Mouse (Mus musculus) left cerebral cortex, adult 11 months (tissue): ENCODE measurements around the gene Sarnp.
A peak's percentile ranks its signal among the peaks of the same experiment; 100 is the strongest.

Source experiments
- DNase-seq: peaks from one replicate; pipeline ENCODE4 v3.0.0; 2022; ENCODE audit warnings: low spot score

Gene Sarnp

DNA sequence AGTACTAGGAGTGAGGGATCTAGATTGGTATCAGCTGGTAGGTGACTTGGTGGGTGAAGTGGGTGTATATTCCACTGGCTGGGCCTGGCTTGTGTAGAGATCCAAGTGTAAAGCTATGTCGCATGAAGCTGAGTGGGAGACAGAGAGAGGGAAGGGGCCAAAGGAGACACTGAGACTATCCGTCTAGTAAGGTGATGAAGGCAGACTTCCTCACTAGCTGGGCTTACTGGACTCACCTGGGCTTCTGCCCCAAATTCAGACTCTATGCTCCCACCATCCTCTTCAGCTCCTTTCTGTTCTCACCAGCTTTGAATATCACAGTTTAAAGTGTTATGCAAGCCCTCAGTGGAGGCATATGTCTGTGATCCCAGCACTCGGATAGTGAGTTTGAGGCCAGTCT is 99.5 kb downstream of the Sarnp start:
- DNase-seq = no peak

DNA sequence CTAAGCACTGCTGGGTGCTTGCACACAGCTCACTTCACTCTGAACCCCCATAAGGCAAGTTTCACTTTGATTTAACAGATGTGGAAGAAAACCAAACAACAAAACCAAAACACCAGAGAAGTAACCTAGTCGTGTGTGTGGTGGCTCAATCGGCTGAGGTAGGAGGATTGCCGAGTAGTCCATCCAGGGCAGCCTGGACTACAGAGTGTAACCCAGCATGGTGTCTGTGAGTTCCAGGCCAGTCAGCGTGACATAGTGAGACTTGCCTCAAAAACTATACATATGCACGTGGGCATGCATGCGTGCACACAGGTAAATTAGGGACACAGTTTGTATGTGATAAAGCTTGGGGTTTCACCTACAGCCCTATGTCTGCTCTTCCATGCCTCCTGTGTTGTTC is 100.3 kb downstream of the Sarnp start:
- DNase-seq = no peak

DNA sequence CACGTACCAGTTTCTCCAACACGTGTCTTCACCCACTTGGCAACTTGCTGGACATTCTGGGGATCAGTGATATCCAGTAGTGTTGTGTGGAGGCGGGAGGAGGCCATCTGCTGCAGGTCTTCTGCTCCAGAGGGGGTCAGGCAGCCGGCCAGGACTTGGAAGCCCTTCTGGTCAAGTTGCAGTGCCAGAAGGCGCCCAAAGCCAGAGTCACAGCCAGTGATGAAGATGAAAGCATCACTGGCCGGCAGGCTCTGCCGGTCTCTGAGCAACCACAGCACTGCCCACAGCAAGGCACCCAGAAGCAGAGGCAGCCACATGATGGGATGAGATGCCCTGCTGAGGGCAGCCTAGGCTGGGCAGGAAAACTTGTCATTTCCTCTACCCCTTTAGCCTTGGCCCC is 101.1 kb downstream of the Sarnp start:
- no peak for DNase-seq

DNA sequence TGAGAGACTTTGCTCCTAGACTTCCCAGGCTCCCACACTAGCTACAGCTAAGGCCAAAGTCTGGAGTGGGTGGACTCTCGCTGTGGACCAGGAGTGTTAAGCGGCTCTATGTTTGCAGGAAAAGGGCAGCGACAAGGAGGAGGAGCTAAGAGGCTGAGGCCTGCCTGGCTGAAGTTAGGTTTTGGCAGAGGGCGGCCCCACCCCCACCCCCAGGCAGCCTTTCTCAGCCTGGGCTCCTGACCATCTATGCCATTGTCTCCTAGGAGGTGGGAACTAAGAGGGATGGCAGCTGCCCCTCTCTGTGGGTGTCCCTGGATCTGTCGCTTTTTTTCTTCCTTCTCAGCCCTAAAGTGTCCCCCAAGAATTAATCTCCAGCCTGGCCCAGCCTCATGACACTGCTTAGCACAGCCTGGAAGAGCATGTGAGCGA is 102.1 kb downstream of the Sarnp start:
- no peak for DNase-seq

DNA sequence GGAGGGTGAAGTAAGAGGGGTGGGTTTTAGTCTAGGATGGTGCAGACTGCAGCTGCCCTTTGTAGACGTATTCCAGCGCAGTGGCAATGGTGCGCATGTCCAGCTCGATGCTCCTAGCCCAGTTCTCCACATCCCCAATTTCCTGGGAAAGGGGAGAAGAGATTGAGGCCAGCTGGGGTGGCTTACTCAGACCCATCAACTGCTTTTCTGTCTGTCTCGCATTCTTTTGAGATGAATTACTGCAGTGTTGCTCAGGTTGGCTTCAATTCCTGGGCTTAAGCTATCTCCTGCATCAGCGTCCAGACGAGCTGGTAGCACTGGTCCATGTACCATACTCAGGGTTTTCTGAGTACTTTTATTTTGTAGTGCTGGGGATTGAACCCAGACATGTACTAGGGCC is 102.8 kb downstream of the Sarnp start:
- no peak for DNase-seq

DNA sequence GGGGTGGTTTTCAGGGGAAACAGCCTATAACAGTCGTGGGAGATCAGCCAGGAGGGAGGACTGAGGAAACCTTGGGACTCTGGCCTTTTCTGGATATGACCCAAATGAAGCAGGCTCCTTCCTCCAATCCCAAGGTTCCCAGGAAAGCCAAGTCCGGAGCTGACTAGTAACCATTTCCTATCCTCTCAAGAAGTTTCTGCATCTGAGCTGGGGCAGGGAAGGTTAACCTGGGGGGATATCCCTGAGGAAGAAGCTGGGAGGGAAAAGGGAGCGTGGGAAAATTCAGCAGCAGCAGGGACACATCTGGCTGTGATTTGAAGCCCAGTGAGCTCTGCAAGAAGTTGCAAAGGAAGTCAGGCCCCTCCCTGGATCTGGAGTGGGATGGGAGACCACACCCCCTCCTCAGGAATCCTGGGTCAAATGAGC is 103.6 kb downstream of the Sarnp start:
- no peak for DNase-seq

DNA sequence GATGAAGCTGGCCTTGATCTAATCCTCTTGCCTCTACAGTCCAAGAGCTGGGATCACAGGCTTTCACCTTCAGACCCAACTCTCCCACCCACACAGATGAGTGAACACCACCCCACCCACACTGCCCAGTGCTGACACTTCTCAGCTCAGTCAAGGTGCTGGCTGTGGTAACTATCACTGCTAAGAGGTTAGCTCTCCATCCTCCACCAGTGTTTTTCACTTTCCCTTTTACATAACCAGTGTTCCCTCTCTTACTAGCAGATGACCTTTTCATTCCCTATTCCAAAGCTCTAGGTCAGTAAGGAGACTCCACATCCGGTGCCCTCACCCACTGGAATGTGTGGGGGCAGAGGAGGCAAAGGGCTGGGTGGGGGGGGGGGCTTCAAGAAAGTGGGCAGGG is 104.1 kb downstream of the Sarnp start:
- no peak for DNase-seq

DNA sequence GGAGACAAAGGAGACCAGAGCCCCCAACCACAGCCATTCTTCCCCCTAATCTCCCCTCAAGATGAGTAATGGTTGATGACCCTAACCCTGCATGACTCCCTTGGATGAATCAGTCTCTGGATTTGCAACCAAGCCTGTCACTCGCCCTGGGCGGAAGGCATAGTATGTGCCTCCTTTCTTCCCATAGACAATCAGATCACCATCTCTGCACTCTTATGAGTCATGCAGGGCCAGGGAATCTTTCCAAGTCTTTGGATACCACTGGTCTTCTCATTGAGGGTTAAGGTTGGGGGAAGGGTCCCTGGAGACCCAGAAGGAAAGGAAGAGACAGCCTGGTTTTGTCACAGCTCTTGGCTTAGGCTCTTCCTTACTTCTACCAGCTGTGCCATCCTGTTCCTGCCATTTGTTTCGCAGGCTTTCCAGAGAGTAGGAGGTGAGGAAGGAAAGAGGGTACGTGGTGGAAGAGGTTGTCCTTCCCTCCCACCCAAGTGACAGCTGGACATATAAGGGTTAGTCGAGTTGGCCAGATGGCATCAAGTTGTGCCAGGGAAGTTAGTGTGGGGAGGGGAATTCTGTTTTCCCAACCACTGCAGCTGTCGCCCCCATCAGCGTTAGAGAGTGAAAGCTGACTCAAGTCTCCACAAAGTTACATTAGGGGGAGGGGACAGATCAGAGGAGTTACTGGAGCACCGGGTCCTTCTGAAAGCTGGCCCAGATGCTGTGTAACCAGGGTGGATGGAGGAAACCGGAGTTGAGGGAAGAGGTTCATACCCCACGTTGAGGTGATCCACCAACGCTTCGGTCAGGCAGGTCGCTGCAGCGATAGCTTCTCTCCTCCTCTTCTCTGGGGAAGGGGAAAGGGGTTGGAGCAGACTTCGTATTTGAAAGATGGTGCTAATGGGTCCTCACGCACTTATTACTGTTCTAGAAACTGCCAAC is 105.0 kb downstream of the Sarnp start:
- no peak for DNase-seq

DNA sequence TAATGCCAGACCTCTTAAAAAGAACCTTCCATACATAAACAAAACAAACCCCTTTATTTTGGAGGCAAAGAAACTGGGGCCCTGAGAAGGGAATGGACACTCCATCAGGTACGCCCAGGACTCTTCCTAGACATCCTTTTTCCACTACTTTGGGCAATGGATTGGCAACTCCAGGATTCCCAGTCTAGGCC is 105.6 kb downstream of the Sarnp start, which contains the start of gene Rdh5:
Rdh5 (minus strand) TSS at position 67 of the 191 bp plus-strand sequence.
- no peak for DNase-seq

DNA sequence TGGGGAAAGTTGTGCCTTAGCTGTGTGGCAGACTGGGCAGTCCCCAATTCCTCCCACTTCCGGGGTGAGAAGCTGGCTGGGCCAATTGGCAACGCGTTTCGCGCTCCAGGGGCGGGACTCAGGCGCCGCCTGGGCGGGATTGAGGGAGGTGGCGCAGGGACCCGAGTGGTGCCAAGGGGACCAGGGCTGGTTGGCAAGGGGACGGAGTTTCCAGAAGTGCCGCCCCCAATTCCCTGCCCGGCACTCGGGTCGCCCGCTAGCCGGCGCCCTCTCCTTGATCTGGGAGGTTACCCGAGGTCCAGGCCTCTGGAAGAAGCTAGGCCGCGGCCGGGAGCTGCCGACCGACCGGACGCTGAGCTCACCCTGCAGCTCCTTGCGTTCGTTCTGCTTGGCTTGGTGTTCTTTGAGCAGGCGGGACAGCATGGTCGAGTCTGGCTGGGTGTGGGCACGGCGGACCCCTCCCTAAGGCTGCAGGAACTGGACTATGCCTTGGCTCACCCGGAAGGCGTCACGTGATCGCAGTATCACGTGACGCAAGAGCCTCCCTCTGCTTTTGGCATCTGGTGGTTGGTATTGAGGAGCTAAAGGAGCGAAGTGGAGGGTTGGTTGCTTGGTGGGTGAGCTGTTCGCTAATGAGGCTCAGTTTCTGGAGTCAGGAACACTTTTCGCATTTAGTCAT is 106.0 kb downstream of the Sarnp start:
- peak; percentile 91 for DNase-seq

DNA sequence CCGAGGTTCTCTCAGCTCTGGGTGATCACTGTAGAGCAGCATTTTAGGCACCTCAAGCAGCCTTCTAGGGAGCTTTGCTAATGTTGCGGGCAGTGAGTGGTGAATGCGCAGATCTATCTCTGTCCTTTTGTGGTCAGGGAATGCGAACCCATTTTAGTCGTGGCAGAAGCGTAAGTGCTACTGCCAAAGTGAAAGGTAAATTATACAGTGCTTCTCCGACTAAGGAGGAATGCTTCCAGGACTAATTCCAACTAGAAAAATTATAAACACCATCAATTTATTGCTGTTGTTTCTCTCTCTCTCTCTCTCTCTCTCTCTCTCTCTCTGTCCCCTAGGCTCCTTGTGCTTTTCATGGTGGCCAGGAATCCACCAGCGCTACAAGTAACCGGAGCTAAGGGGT is 106.8 kb downstream of the Sarnp start, which contains the start of gene Bloc1s1:
Bloc1s1 (minus strand) TSS at position 101 of the 400 bp plus-strand sequence.
- no peak for DNase-seq
